Mouse (Mus musculus) cortical plate, adult 2 months (tissue): Measurements from ENCODE around the gene Nudt3. TPM values are rescaled to one million over a fixed set of nuclear protein-coding genes. Genes with fewer than 3 reads are reported as not detected.

Experiments used
- H3K27ac ChIP-seq: fragments of 200-500 bp; 2 replicates; pipeline ENCODE4 v1.5.1; 2012; ENCODE audit warnings: low read length, control low read depth, inconsistent platforms; ENCODE audit not compliant: insufficient read depth
- H3K4me1 ChIP-seq: fragments of 200-500 bp; 2 replicates; pipeline ENCODE4 v1.6.1; 2011; ENCODE audit warnings: low read length; ENCODE audit not compliant: control insufficient read depth, insufficient read depth
- H3K4me3 ChIP-seq: fragments of 200-500 bp; 2 replicates; pipeline ENCODE4 v1.5.1; 2011; ENCODE audit warnings: mild to moderate bottlenecking, low read length, control low read depth; ENCODE audit not compliant: insufficient read depth
- CTCF ChIP-seq: fragments of 200-500 bp; IDR thresholded peaks from 2 replicates; pipeline ENCODE4 v1.5.1; 2011; ENCODE audit warnings: mild to moderate bottlenecking, control low read depth, low read length; ENCODE audit not compliant: insufficient read depth; ENCODE audit errors: extremely low read depth
- POLR2A ChIP-seq: fragments of 200-500 bp; IDR thresholded peaks from 2 replicates; pipeline ENCODE4 v1.6.1; 2011; ENCODE audit warnings: mild to moderate bottlenecking, low read length, control low read depth; ENCODE audit not compliant: insufficient read depth; ENCODE audit errors: extremely low read depth
- polyA plus RNA-seq: library from polyadenylated mRNA; depleted of rRNA; stranded (reverse); fragments of >200 nt; gene quantifications from 2 replicates; pipeline ENCODE4 v1.2.3, GENCODE M21; 2012

Gene Nudt3
- polyA plus RNA-seq, 1 experiment: 371 TPM

DNA sequence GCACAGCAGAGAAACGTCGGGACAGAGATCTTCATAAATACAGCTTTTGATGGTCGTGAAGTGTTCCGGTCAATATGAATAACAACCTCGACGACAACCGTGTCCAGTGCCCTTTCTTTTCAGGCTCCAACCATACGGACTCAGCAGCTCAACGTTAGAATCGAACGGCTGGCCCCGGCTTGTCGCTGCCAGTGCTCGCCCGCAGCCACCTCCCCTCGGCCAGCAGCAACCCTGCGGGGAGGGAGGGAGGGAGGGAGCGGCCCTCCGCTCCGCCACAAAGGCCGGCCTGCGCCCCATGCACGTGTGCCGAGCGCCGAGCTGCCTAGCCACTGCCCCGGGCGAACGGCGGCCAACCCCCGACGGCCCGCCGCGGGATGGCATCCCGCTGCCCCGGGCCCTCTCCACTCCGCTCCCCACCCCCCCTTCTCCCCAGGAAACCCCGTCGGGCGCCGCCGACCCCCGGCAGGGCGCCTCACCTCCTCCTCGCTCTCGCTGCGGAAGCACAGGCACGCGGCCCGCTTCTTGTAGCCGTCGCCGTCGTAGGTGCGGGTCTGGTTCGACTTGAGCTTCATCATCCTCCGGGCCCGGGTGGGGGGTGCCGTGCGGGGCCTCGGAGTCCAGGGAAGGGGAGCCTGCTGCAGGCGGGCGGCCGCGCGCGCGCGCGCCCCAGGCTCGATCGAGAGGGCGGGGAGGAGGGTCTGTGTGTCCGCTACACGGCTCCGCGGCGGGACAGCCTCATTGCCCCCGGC, 510 bp downstream of the Nudt3 start:
- TF ChIP-seq POLR2A (no peak), CTCF (no peak)
- Histone ChIP-seq H3K27ac (peak overlapping the region; percentile 88), H3K4me1 (peaks cover 5% of the 10 kb centered on the region; the same call in 1 of the 2 replicates)

DNA sequence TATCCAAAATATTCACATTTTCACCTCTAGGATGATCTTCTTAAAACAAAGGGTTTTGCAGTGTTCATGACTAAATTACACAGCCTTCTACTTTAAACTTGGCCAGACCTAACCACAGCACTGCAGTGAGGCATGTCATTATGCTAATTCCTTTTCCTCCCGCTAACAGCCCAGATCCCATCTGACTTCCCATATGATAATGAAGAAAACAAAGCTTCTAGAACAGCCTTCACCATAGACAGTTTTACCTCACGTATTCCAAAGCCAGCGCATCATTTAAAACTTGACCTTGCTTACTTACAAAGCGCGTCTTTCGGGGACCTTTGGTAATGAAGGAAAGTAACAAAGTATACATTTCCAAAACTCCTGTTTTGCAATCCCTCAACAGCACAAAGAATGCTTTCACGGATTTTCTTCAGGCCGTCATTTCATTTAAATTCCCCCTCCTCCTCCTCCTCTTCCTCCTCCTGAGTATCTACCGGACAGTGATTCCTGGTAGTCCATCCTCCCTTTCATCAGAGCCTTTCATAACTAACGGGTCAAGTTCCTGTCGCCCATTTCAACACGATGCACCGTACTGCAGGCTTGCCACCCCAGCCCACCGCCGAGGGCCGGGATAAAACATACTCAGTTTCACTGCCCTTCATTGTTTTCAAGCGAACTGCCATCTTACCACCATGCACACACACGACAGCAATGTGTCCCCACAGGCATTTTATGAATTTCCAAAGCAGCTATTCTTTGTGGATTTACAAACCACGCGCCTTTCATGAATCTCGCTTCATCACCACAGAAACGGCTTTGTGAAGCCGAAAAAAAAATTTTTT, 1.4 kb downstream of the Nudt3 start:
- no peak for TF ChIP-seq CTCF
- no peak for TF ChIP-seq POLR2A

More for the DNA sequence above, 510 bp downstream of the Nudt3 start:
- H3K4me3 ChIP-seq: peak overlapping the region; percentile 80

DNA sequence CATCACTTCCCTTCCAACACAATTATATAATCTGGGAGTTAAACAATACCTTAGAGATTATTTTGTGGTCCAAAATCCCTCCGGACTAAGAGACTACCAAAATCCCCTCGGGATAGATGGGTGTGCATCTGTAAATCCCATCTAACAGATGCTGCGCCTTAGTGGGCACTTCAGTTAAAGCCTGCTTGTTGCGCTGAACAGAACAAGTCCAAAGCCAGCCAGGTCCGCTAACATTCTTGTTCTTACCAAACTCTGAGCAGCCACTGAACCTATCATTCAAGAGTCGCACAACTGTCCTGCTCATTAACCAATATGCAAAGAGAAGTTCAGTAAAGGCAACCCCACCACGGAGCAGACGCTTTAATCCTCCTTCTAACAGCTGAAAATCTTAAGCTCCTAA, 2.1 kb downstream of the Nudt3 start:
- H3K4me1 ChIP-seq: peaks cover 5% of the 10 kb centered on the region; the same call in 1 of the 2 replicates
- peak overlapping the region; percentile 86 for H3K27ac ChIP-seq
- no peak for TF ChIP-seq POLR2A
- TF ChIP-seq CTCF: no peak
- peak overlapping the region; percentile 80 for H3K4me3 ChIP-seq

More for the DNA sequence above, 1.4 kb downstream of the Nudt3 start:
- Histone ChIP-seq H3K4me3 (peak overlapping the region; percentile 80), H3K4me1 (peaks cover 5% of the 10 kb centered on the region; the same call in 1 of the 2 replicates), H3K27ac (peak overlapping the region; percentile 20; the same call in 1 of the 2 replicates)

DNA sequence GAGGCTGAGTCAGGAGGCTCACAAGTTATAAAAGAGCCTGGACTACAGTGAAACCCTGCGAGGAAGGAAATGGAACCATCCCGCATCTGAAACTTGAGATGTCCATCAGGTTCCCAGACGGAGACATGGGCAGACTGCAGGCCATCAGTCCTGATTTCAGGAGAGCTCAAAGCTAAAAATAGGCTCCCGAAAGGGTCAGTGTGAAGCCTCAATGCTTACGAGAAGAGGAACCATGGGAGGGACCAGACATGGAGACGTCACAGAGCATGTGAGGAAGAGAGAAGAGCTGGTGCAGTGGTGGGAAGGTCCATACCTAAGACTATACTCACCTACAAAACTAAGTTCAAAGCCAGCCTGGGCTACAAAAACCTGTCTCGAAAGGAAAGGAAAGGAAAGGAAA, 7.9 kb downstream of the Nudt3 start:
- TF ChIP-seq CTCF (no peak), POLR2A (no peak)
- Histone ChIP-seq H3K27ac (no peak overlapping the region), H3K4me3 (no peak overlapping the region), H3K4me1 (peaks cover 23% of the 10 kb centered on the region)

DNA sequence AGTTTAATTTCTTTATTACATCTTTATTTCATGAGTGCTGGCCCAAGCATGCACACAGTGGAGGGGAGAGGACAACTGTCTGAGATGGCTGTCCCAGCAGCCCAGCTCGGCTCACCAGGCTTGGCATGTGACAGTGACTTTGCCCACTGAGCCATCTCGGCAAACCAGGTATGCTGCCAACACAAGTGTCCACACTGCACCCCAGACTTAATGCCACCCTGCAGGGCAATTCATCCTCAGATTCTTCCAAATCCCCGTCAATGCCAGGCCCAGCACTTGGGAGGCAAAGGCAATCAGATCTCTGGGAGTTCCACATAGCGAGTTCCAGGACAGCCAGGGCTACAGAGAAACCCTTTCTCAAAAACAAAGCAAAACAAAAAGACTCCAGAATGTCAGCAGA, 10.3 kb downstream of the Nudt3 start:
- TF ChIP-seq CTCF (no peak), POLR2A (no peak)
- peaks cover 24% of the 10 kb centered on the region for H3K4me1 ChIP-seq
- H3K27ac ChIP-seq: no peak overlapping the region
- H3K4me3 ChIP-seq: no peak overlapping the region

DNA sequence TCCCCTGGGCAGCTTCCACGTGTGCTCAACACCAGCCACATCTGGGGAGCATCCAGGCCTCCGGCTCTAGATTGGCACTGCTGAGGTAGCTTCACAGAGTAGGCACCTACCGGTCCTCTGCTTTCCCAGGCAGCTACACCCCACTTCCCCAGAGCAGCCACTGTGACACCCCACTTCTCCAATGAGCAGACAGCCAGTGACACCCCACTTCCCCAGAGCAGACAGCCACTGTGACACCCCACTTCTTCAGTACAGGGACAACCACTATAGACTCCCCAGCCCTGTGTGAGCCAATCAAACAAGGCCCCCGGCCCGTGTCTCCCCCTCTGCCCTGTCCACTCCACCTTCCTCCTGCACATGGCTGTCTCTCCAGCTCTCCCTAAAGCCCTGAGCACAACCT, 11.3 kb downstream of the Nudt3 start:
- TF ChIP-seq CTCF (no peak), POLR2A (no peak)
- Histone ChIP-seq H3K4me1 (peaks cover 24% of the 10 kb centered on the region), H3K27ac (peak overlapping the region; percentile 62; the same call in 1 of the 2 replicates), H3K4me3 (no peak overlapping the region)

DNA sequence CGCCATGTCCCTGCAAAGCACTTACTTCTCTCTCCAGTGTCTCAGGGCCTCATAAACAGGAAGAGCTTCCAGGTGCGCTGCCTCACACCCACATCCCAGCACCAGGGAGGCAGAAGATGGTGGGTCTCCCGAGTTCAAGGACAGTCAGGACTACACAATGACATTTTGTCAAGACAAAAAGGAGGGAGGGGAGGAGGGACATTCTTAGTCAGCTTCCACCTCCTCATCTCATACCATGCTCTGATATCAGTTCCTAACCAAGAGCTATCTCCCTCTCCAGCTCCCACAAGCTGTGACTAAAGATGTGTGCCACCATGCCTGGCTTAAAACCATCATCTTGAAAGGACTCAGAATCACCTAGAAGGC, 11.8 kb downstream of the Nudt3 start:
- Histone ChIP-seq H3K27ac (peak overlapping the region; percentile 62), H3K4me1 (peaks cover 24% of the 10 kb centered on the region), H3K4me3 (no peak overlapping the region)
- TF ChIP-seq CTCF (no peak), POLR2A (no peak)

DNA sequence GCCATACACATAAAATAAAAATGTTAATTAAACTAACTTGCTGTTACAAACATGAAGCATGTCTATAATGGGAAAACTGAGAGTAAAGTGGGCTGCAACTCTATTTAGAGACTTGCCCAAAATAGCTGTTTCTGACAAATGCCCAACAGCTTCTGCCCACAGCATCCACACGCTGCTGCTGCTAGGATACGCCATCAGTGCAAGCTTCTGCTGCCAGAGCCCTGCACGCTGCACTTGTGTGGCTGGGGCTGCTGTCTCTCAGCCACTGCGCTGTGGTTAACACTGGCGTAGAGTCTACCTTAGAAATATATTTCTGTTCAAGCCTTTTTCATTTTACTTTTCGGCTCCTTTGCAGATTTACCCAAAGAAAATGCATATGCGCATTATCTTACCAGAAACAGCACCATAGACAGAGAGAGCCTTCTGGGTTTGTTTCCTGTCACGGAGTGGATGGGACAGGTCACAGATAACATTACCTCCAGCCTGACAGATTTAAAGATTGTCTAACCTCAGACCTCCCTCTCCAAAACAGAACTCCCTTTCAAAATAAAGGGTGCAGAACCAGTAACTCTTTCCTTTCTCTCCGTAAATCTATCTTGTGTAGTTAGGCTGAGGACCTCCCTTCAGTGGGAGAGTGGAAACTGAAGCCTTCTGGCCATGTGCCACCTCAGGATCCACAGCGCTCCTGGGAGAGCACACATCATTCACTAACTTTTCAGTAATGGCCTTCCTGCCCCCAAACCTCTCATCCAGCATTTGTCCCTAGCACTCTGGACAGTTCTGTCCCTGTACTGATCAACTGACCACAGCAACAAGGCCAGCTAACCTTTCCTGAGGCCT, 12.4 kb downstream of the Nudt3 start:
- H3K4me1 ChIP-seq: peaks cover 24% of the 10 kb centered on the region
- no peak overlapping the region for H3K4me3 ChIP-seq
- TF ChIP-seq CTCF: no peak
- peak; percentile 57; the same call in 1 of the 2 replicates for TF ChIP-seq POLR2A
- peak overlapping the region; percentile 62 for H3K27ac ChIP-seq

DNA sequence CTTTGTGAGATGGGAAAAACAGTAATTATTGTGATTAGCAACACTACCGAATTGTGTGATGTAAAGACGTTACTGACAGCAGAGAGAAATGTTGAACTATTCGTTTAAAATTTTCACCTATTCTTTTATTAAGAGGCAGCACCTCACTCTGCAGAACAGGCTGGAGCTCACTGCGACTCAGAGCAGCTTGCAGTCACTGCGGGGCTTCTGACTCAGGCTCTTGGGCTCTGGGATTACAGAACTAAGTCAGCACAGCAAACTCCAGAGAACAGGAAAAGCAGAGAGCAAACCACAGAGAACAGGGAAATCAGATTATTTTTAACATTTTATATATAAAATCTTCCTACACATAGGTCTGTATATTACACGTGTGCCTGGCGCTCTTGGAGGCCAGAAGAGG, 13.7 kb downstream of the Nudt3 start:
- H3K4me1 ChIP-seq: peaks cover 22% of the 10 kb centered on the region
- H3K27ac ChIP-seq: peak overlapping the region; percentile 70; the same call in 1 of the 2 replicates
- TF ChIP-seq POLR2A (no peak), CTCF (no peak)
- H3K4me3 ChIP-seq: no peak overlapping the region
